Mouse (Mus musculus): ENCODE data around the gene Trp53tg5.

GRCm38 (mm10) chr2:164486258-164487114 is 13.0 kb upstream of the Trp53tg5 start:
- TF ChIP-seq CTCF (IDR thresholded peaks at IDR 0.05; ENCODE audit: insufficient read depth, low read depth, low read length): no peak
- TF ChIP-seq POLR2A (IDR thresholded peaks at IDR 0.05; ENCODE audit: insufficient read depth, low read depth, low read length): no peak
